Mouse (Mus musculus) liver, embryonic 13.5 days (tissue): ENCODE measurements around the gene Tns1. TPM values are rescaled to one million over a fixed set of nuclear protein-coding genes. Genes with fewer than 3 reads are reported as not detected.

Source experiments
- ATAC-seq: fragments of 200-750 bp; cut with Nextera tagmentation; 2 replicates; pipeline ENCODE4 v1.8.0; 2017; ENCODE audit warnings: low read depth, mild to moderate bottlenecking, moderate number of reproducible peaks, moderate library complexity
- DNase-seq: peaks from one replicate; pipeline ENCODE4 v3.0.0; 2022
- H3K27ac ChIP-seq: fragments of 300-500 bp; sonication (generic); 2 replicates; pipeline ENCODE4 v1.5.1; 2015; ENCODE audit warnings: moderate library complexity, mild to moderate bottlenecking, inconsistent platforms
- H3K27me3 ChIP-seq: fragments of 300-500 bp; sonication (generic); 2 replicates; pipeline ENCODE4 v1.6.1; 2015; ENCODE audit warnings: mild to moderate bottlenecking, inconsistent platforms
- H3K36me3 ChIP-seq: fragments of 300-500 bp; sonication (generic); 2 replicates; pipeline ENCODE4 v1.6.1; 2015; ENCODE audit warnings: mild to moderate bottlenecking, inconsistent platforms
- H3K4me1 ChIP-seq: fragments of 300-500 bp; sonication (generic); replicated peaks from 2 replicates; pipeline ENCODE4 v1.6.1; 2015; ENCODE audit warnings: inconsistent platforms
- H3K4me2 ChIP-seq: fragments of 300-500 bp; sonication (generic); 2 replicates; pipeline ENCODE4 v1.6.1; 2015; ENCODE audit warnings: inconsistent platforms, mild to moderate bottlenecking, moderate library complexity
- H3K4me3 ChIP-seq: fragments of 300-500 bp; sonication (generic); replicated peaks from 2 replicates; pipeline ENCODE4 v1.5.1; 2015; ENCODE audit warnings: mild to moderate bottlenecking, inconsistent platforms
- H3K9ac ChIP-seq: fragments of 300-500 bp; sonication (generic); 2 replicates; pipeline ENCODE4 v1.6.1; 2015; ENCODE audit warnings: mild to moderate bottlenecking, inconsistent platforms
- H3K9me3 ChIP-seq: fragments of 300-500 bp; sonication (generic); replicated peaks from 2 replicates; pipeline ENCODE4 v1.6.1; 2016; ENCODE audit warnings: inconsistent platforms
- WGBS: fragments of 180-500 bp; shearing (Covaris S2); methylation state at CpG from one replicate; pipeline ENCODE4 v1.1.7; 2015; ENCODE audit not compliant: insufficient replicate concordance; 5-methylcytosine and 5-hydroxymethylcytosine counted together
- polyA plus RNA-seq: library from polyadenylated mRNA; unstranded; fragments of >200 nt; fragmentation: Nextera tagmentation; extraction: Ambion mirVana; gene quantifications from 2 replicates; pipeline ENCODE4 v1.2.1, GENCODE M21; 2015

Gene Tns1
- polyA plus RNA-seq, 1 experiment from 2014 or later, result 11.7 TPM

DNA sequence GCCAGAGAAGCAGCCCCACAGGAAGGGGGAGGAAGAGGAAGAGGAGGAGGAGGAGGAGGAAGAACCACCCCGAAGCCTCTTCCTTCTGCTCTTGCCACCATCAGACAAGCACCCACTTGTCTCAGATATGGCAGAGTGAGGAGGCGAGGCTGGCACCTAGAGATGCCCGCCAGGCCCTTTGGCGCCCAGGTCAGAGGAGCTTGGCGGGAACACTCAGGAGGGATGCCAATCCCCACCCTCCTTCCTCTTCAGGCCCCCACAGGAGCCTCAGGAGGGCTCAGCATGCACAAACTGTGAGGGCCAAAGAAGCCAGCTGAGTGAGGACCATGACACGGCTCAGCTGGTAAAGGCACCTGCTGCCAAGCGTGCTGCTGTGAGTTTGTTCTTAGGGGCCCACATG, 3.1 kb downstream of the Tns1 start:
- DNase-seq, result no peak
- WGBS, result 63% methylated on average over 7 of the region's 7 CpGs
- H3K9ac ChIP-seq, result no peak overlapping the region

DNA sequence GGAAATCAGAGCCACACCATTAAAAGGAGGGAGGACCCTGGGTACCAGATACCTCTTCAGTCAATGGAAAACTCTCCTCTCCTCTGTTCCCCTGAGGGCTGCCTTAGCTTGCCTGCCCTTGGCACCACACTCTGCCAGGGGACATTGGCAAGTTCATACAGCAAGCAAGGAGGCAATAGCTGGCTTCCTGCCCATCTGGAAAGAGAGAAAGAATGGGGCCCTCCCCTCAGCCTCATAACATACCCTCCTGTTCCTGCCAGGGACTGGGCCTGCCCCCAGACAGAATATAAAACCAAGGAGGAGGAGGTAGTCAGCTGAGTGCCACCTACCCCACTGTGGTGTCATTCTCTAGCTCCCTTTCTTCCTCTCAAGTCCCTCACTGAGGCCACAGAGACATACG, 5.1 kb downstream of the Tns1 start:
- no peak overlapping the region for H3K27ac ChIP-seq
- H3K9me3 ChIP-seq, result no peaks in the 10 kb centered on the region
- WGBS, result 91% methylated on average over 1 of the region's 1 CpGs
- no peak overlapping the region for H3K4me3 ChIP-seq
- no peak for DNase-seq
- H3K36me3 ChIP-seq, result no peaks in the 10 kb centered on the region
- ATAC-seq, result no peak
- no peak overlapping the region for H3K4me2 ChIP-seq
- H3K27me3 ChIP-seq, result peaks cover 58% of the 10 kb centered on the region
- H3K9ac ChIP-seq, result no peak overlapping the region
- H3K4me1 ChIP-seq, result peaks cover 3% of the 10 kb centered on the region

More for the DNA sequence above, 3.1 kb downstream of the Tns1 start:
- ATAC-seq, result no peak
- no peak overlapping the region for H3K27ac ChIP-seq
- no peak overlapping the region for H3K4me3 ChIP-seq
- no peaks in the 10 kb centered on the region for H3K9me3 ChIP-seq
- H3K4me2 ChIP-seq, result no peak overlapping the region
- H3K4me1 ChIP-seq, result peaks cover 13% of the 10 kb centered on the region
- H3K36me3 ChIP-seq, result no peaks in the 10 kb centered on the region
- H3K27me3 ChIP-seq, result peaks cover 76% of the 10 kb centered on the region

DNA sequence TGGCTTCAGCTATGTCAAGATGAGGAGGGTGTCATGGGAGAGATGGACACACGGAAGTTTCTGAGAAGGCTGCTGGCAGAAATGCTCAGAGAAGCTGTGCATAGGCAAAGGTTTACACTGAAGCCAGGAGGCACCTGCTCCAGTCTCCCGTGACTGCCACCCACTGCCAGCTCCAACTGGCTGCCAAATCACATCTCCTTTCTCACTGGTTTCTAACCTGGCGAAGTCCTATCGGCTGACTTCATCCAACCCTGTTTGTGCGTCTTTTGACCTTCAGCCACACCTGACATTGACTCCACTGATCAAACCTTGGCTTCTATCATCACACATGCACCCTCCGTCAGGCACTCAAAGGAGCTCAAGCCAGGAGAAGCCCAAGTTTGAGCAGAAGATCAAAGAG, 6.4 kb downstream of the Tns1 start:
- ATAC-seq (no peak), DNase-seq (no peak)
- Histone ChIP-seq H3K4me3 (no peak overlapping the region), H3K9me3 (no peaks in the 10 kb centered on the region), H3K36me3 (no peaks in the 10 kb centered on the region), H3K9ac (no peak overlapping the region), H3K4me2 (no peak overlapping the region), H3K4me1 (no peaks in the 10 kb centered on the region), H3K27me3 (peaks cover 45% of the 10 kb centered on the region), H3K27ac (no peak overlapping the region)
- WGBS, result 65% methylated on average over 6 of the region's 6 CpGs

DNA sequence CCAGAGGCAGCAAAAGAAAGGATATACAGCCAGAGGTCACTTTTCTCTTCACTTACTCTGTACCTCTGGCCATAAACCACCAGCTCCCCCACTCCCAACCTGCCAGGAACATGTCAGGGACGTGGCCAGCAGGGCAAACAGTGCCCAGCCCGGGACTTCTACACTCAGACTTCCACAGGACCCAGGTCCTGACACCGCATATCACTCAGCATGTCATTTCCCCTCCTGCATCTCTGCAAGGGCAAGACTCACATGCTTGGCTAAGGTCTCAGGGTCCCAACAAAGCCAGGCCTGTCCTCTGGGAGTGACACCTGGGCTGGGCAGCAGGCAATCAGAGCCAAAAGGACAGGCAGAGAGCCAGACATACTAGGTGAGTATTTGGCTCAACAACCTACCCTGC, 11.2 kb downstream of the Tns1 start:
- Histone ChIP-seq H3K27me3 (peaks cover 8% of the 10 kb centered on the region; the same call in 1 of the 2 replicates), H3K9ac (no peak overlapping the region), H3K9me3 (no peaks in the 10 kb centered on the region), H3K4me2 (no peak overlapping the region), H3K27ac (no peak overlapping the region), H3K36me3 (no peaks in the 10 kb centered on the region), H3K4me1 (no peaks in the 10 kb centered on the region), H3K4me3 (no peak overlapping the region)
- 43% methylated on average over 3 of the region's 3 CpGs for WGBS
- DNase-seq, result no peak
- ATAC-seq, result no peak

DNA sequence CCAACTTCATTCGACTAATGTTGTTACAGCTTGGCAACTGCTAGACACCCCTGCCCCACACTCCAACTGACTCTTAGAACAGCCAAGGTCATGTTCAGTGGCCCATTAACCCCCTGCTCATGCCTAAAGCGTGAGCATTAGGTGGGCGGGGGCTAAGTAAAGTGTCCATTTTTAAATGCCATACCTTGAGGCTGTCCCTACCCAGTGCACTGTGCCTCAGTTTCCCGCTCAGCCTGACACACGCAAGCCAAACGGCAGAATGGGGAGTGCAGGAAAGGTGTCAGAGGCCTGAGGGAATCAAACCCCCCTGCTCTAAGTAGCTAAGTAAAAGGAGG, 12.6 kb downstream of the Tns1 start:
- WGBS, result 50% methylated on average over 6 of the region's 6 CpGs
- Histone ChIP-seq H3K27ac (no peak overlapping the region), H3K36me3 (no peaks in the 10 kb centered on the region), H3K4me2 (no peak overlapping the region), H3K4me1 (no peaks in the 10 kb centered on the region), H3K9me3 (no peaks in the 10 kb centered on the region), H3K27me3 (0 out of 2 replicates have a peak, but pooled peaks cover 4% of the 10 kb centered on the region), H3K9ac (no peak overlapping the region), H3K4me3 (no peak overlapping the region)
- DNase-seq, result no peak
- ATAC-seq, result no peak

DNA sequence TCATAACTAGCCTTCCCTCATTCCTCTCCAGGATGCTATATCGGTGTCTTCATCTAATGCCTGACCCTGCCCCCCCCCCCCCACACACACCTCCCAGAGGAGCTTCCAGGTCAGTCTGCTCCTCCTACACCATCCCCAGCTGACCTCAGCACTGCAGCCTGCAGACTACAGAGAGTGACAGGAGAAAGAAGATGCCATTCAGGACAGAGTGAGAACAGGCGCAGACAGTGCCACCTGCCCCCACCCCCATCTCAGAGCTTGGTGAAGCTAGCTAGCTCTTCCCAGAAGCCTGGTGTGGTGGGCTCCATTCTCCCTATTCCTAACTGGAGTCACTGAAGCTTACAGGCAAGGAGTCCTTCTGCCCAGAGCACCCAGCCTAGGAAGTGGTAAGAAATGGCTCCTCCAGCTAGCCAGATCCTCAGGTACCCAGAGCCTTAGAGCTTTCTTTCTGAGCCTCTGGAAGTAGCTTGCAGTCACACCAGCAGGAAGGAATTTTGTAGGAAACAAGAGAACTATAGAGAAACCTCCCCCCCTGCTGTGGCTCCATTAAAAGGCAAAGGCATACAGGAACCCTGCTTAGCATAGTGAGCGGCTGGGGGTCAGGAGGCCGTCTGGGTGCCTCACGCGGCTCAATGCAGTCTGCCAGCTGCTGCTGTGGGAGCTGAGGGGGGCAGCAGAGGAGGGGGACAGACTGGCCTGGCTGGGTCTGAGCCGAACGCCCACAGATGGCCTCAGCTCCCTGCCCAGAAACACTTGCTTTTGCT, 13.1 kb downstream of the Tns1 start:
- ATAC-seq (no peak), DNase-seq (no peak)
- Histone ChIP-seq H3K36me3 (no peaks in the 10 kb centered on the region), H3K4me2 (no peak overlapping the region), H3K4me1 (no peaks in the 10 kb centered on the region), H3K27me3 (0 out of 2 replicates have a peak, but pooled peaks cover 4% of the 10 kb centered on the region), H3K27ac (no peak overlapping the region), H3K9me3 (no peaks in the 10 kb centered on the region), H3K4me3 (no peak overlapping the region), H3K9ac (no peak overlapping the region)
- 38% methylated on average over 8 of the region's 8 CpGs for WGBS

DNA sequence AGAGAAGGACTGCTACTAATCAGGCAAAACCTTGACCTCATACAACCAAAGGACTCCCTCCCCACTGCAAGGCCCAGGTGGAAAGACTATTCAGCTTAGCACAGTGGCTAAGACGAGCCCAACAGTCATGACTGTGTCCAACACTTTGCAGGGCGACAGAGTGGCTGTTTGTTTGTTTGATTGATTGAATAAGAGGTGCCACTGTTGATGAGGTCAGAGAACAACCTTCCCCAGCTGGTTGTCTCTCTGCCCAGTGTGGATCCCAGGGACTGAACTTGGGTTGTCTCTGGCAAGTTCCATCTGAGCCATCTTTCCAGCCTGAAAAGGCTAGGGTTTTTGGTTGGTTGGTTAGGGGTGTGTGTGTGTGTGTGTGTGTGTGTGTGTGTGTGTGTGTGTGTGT, 14.6 kb downstream of the Tns1 start:
- no peaks in the 10 kb centered on the region for H3K4me1 ChIP-seq
- ATAC-seq (no peak), DNase-seq (no peak)
- WGBS, result 36% methylated on average over 2 of the region's 2 CpGs
- H3K27me3 ChIP-seq, result 0 out of 2 replicates have a peak, but pooled peaks cover 7% of the 10 kb centered on the region
- no peak overlapping the region for H3K4me3 ChIP-seq
- no peaks in the 10 kb centered on the region for H3K9me3 ChIP-seq
- H3K36me3 ChIP-seq, result no peaks in the 10 kb centered on the region
- H3K9ac ChIP-seq, result no peak overlapping the region
- no peak overlapping the region for H3K27ac ChIP-seq
- no peak overlapping the region for H3K4me2 ChIP-seq

DNA sequence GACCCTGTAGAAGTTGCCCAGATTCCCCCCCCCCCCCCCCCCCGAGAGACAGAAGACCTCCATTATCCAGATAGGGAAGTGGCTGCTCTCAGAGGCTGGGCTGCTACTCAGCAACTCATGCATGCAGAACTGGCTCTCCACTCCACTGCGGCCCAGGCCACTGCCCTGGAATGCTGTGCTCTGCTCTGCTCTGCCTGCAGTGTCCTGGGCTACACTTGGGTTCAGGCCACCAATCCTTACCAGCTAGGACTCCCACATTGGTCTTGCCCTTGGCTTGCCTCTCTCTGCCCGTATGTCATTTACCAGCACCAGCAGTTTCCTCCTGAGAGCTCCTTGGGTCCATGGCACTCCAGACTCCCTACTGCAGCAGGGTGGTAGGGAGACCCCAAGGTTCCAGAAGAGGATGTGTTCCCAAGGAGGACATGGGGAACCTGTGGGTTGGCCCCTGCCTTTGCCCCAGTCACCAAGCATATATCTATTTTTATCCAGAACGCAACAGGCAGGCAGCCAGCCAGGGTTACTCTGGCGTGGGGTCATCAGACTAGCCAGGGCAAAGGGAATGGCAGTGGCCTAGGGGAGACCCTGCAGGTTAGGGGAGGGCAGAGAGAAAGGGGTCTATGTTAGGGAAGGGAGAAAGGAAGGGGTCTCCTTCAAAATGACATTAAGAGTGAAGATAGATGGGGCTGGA, 16.2 kb downstream of the Tns1 start:
- no peak overlapping the region for H3K27ac ChIP-seq
- DNase-seq, result no peak
- no peaks in the 10 kb centered on the region for H3K9me3 ChIP-seq
- H3K4me1 ChIP-seq, result 0 out of 2 replicates have a peak, but pooled peaks cover 3% of the 10 kb centered on the region
- no peak overlapping the region for H3K9ac ChIP-seq
- H3K4me2 ChIP-seq, result no peak overlapping the region
- no peak for ATAC-seq
- no peaks in the 10 kb centered on the region for H3K36me3 ChIP-seq
- peaks cover 20% of the 10 kb centered on the region for H3K27me3 ChIP-seq
- H3K4me3 ChIP-seq, result no peak overlapping the region
- 57% methylated on average over 5 of the region's 5 CpGs for WGBS

DNA sequence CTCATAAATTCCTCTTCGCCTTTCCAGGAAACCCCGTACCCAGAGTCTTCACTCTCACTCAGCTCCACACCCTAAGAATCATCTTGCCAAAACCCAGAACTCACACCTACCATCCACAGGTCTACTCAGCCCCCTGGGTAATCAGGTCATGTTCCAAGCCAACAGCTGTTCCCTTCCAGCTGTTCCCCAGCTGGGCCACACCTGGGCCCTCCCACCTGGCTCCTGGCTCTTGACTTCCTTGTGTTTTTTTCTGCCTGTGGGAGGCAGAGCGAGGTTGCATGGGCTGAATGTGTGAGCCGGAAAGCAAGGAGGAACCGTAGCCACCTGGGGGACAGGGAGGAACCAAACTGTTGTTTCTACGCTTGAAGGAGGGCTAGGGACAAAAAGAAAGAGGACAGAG, 18.0 kb downstream of the Tns1 start:
- Histone ChIP-seq H3K4me1 (0 out of 2 replicates have a peak, but pooled peaks cover 3% of the 10 kb centered on the region), H3K9ac (no peak overlapping the region), H3K4me3 (no peak overlapping the region), H3K27ac (no peak overlapping the region), H3K27me3 (peaks cover 36% of the 10 kb centered on the region), H3K36me3 (no peaks in the 10 kb centered on the region), H3K4me2 (no peak overlapping the region), H3K9me3 (no peaks in the 10 kb centered on the region)
- ATAC-seq (no peak), DNase-seq (no peak)
- WGBS, result 56% methylated on average over 6 of the region's 6 CpGs

DNA sequence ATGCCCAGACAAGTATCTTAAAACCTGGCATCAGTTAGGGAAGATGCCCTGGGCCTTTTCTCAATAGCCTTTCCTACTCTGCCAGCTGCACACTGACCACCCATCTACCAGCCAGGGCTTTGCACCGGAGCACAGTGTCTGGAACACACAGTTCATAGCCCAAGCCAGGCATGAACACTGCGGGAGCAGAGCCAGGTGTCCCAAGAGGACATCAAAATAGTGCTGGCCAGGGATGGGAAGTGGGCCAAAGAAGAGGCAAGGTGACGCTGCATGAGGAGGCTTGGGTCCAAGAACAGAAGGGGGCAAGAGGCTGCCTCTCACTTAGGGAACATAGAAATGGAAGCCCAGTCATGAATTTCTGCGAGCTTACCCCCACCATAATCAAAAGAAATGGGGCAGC, 18.6 kb downstream of the Tns1 start:
- Histone ChIP-seq H3K27ac (no peak overlapping the region), H3K9ac (no peak overlapping the region), H3K36me3 (no peaks in the 10 kb centered on the region), H3K27me3 (peaks cover 37% of the 10 kb centered on the region), H3K4me2 (no peak overlapping the region), H3K4me1 (0 out of 2 replicates have a peak, but pooled peaks cover 3% of the 10 kb centered on the region), H3K9me3 (no peaks in the 10 kb centered on the region), H3K4me3 (no peak overlapping the region)
- DNase-seq (no peak), ATAC-seq (no peak)
- WGBS, result 59% methylated on average over 4 of the region's 4 CpGs

DNA sequence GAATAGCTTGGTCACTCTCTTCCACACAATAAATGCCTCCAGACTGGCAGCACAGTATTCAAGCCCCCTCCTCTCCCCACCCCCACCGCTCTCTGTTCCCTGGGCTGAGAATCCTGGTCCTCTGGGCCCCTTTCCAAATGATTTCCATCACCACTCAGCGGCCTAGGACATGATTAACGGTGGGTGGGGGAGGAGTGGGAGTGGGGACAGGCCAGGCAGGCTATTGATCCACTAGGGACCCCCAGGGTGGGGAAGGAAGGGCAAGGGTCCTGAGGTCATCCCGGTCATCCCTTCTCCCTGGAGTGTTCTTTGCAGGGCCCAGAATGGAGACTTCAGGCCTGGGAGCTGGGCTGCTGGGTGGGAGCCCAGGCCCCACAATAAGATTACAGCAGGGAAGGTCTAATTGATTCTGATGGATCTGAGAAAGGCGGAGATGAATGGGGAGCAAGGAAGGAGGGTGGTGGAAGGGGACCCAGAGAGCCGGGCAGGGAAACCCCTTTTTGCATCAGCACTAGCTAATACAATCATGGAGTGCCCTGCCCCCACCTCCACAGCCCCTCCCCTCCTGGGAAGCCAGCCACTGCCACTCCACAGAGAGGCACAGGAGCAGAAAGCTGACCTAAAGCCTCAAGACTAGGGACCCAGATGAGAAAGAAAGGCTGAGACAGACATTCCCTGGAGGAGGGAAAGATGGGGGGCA, 20.4 kb downstream of the Tns1 start:
- Histone ChIP-seq H3K4me1 (peaks cover 6% of the 10 kb centered on the region; the same call in 1 of the 2 replicates), H3K27ac (no peak overlapping the region), H3K27me3 (peaks cover 55% of the 10 kb centered on the region), H3K4me2 (no peak overlapping the region), H3K36me3 (no peaks in the 10 kb centered on the region), H3K4me3 (no peak overlapping the region), H3K9me3 (no peaks in the 10 kb centered on the region), H3K9ac (no peak overlapping the region)
- DNase-seq, result no peak
- ATAC-seq, result no peak
- WGBS, result 39% methylated on average over 6 of the region's 6 CpGs
